In the genomic region with DNA sequence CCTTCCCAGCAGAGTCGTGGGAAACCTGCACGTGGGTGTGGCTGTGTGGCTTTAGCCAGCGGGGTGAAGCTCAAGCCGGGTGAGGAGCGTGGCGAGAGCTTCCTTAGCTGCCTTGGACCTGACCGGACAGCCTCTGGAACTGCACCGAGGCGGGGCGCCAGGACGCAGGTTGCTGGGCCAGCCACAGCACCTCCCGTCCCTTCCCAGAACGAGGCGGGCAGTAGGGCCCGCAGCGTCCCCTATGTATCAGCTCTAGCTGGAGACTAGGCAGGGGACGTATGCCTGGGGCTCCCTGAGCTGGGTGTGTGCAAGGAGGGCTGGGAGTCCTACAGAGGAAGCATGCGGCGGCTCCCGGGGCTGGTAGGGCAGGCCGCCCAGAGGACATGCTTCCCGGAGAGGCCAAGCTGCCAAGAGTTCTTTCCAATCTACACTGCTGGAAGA, we compare ENCODE assay signal across 8 mouse cellular contexts. TPM values are rescaled to one million over a fixed set of nuclear protein-coding genes. Genes with fewer than 3 reads are reported as not detected.
A peak's percentile ranks its signal among the peaks of the same experiment; 100 is the strongest.
DNase-seq lines count a peak whose midpoint lies in the region; ATAC-seq and TF ChIP-seq lines count a peak whose summit lies in the region.

No protein-coding gene starts in this region.

- peak; percentile 69 for ATAC-seq in forebrain, embryonic 11.5 days (replicated peaks; ENCODE audit: low FRiP score)
- ATAC-seq in heart, embryonic 15.5 days (replicated peaks; ENCODE audit: insufficient number of reproducible peaks, insufficient read depth, low FRiP score, low read depth) = peak; percentile 64
- ATAC-seq in kidney, postnatal 0 days (replicated peaks; ENCODE audit: low FRiP score, low read depth) = peak; percentile 78

- peak overlapping the region; percentile 54 for H3K4me3 ChIP-seq in forebrain, embryonic 11.5 days (ENCODE audit: low read depth, low read length)
- H3K4me3 ChIP-seq in heart, embryonic 15.5 days = peak overlapping the region; percentile 66
- peak overlapping the region; percentile 53 for H3K4me3 ChIP-seq in kidney, postnatal 0 days (replicated peaks; ENCODE audit: low read depth, low read length)

- peak; percentile 29 for DNase-seq in thymus, postnatal 4 days
- DNase-seq in thymus, postnatal 0 days (ENCODE audit: low spot score) = no peak
- DNase-seq in forebrain, embryonic 11.5 days (ENCODE audit: low spot score) = peak; percentile 82
- peak; percentile 69 for DNase-seq in kidney, postnatal 0 days (ENCODE audit: low spot score)
- peak; percentile 55 for DNase-seq in lung, postnatal 14 days
- DNase-seq in retina, embryonic 14.5 days (ENCODE audit: low spot score) = peak; percentile 73
- DNase-seq in adipocyte (ENCODE audit: low spot score) = no peak

- peak overlapping the region; percentile 70 for H3K9ac ChIP-seq in forebrain, embryonic 11.5 days (ENCODE audit: low read length)
- H3K9ac ChIP-seq in heart, embryonic 15.5 days = peak overlapping the region; percentile 66
- H3K9ac ChIP-seq in kidney, postnatal 0 days (ENCODE audit: low read depth, low read length) = peak overlapping the region; percentile 60

- peak; percentile 39; the same call in 1 of the 2 replicates for TF ChIP-seq CTCF in kidney, postnatal 0 days (IDR thresholded peaks at IDR 0.05; ENCODE audit: low read depth)

- H3K4me2 ChIP-seq in forebrain, embryonic 11.5 days (ENCODE audit: low read depth, low read length, severe bottlenecking) = peak overlapping the region; percentile 98
- H3K4me2 ChIP-seq in heart, embryonic 15.5 days = peak overlapping the region; percentile 99
- H3K4me2 ChIP-seq in kidney, postnatal 0 days (ENCODE audit: low read length) = peak overlapping the region; percentile 99

- WGBS in forebrain, embryonic 11.5 days = under 1% methylated on average over 22 of the region's 22 CpGs
- 1% methylated on average over 22 of the region's 22 CpGs for WGBS in heart, embryonic 15.5 days
- 1% methylated on average over 22 of the region's 22 CpGs for WGBS in kidney, postnatal 0 days

- H3K27ac ChIP-seq in forebrain, embryonic 11.5 days (ENCODE audit: low read depth, low read length) = 0 out of 2 replicates have a peak overlapping the region, but pooled peaks have one; percentile 2
- 0 out of 2 replicates have a peak overlapping the region, but pooled peaks have one; percentile 35 for H3K27ac ChIP-seq in heart, embryonic 15.5 days
- H3K27ac ChIP-seq in kidney, postnatal 0 days = no peak overlapping the region

- H3K36me3 ChIP-seq in forebrain, embryonic 11.5 days (ENCODE audit: control insufficient read depth, insufficient read depth, low read length) = no peaks in the 10 kb centered on the region
- H3K36me3 ChIP-seq in heart, embryonic 15.5 days = peaks cover 6% of the 10 kb centered on the region; the same call in 1 of the 2 replicates
- peaks cover 8% of the 10 kb centered on the region; the same call in 1 of the 2 replicates for H3K36me3 ChIP-seq in kidney, postnatal 0 days (ENCODE audit: insufficient read depth, low read length)

- H3K27me3 ChIP-seq in forebrain, embryonic 11.5 days (ENCODE audit: control insufficient read depth, insufficient read depth, low read length) = peaks cover 18% of the 10 kb centered on the region
- peaks cover 28% of the 10 kb centered on the region for H3K27me3 ChIP-seq in heart, embryonic 15.5 days
- no peaks in the 10 kb centered on the region for H3K27me3 ChIP-seq in kidney, postnatal 0 days (ENCODE audit: insufficient read depth, low read length)

- H3K4me1 ChIP-seq in forebrain, embryonic 11.5 days (replicated peaks; ENCODE audit: control insufficient read depth, insufficient read depth, low read length) = peaks cover 22% of the 10 kb centered on the region
- peaks cover 41% of the 10 kb centered on the region for H3K4me1 ChIP-seq in heart, embryonic 15.5 days (replicated peaks)
- H3K4me1 ChIP-seq in kidney, postnatal 0 days (replicated peaks; ENCODE audit: insufficient read depth, low read length) = peaks cover 30% of the 10 kb centered on the region

- no peaks in the 10 kb centered on the region for H3K9me3 ChIP-seq in forebrain, embryonic 11.5 days (ENCODE audit: control insufficient read depth, low read length)
- no peaks in the 10 kb centered on the region for H3K9me3 ChIP-seq in heart, embryonic 15.5 days (replicated peaks)
- H3K9me3 ChIP-seq in kidney, postnatal 0 days (replicated peaks; ENCODE audit: low read length) = no peaks in the 10 kb centered on the region

RNA-seq across cellular contexts. Expression of gene Has3, which starts 1.9 kb away (rescaled TPM):
- polyA plus RNA-seq in thymus, postnatal 0 days (2015; fragmentation: Nextera tagmentation; extraction: Ambion mirVana) = 0.26 and 0.56 TPM in 2 replicates
- polyA plus RNA-seq in forebrain, embryonic 11.5 days (2014; fragmentation: Nextera tagmentation; extraction: Ambion mirVana) = 0.29 and 0.95 TPM in 2 replicates
- polyA plus RNA-seq in heart, embryonic 15.5 days (2015; fragmentation: Nextera tagmentation; extraction: Ambion mirVana) = 0.14 and 0.27 TPM in 2 replicates
- polyA plus RNA-seq in kidney, postnatal 0 days (2015; fragmentation: Nextera tagmentation; extraction: Ambion mirVana) = 0.41 and 0.54 TPM in 2 replicates

RNA-seq across cellular contexts. Expression of gene Utp4, which starts 21.5 kb away (rescaled TPM):
- 69.4 and 70.7 TPM in 2 replicates for polyA plus RNA-seq in thymus, postnatal 0 days (2015; fragmentation: Nextera tagmentation; extraction: Ambion mirVana)
- polyA plus RNA-seq in forebrain, embryonic 11.5 days (2014; fragmentation: Nextera tagmentation; extraction: Ambion mirVana) = 79.6 and 80.9 TPM in 2 replicates
- 36.4 and 43.1 TPM in 2 replicates for polyA plus RNA-seq in heart, embryonic 15.5 days (2015; fragmentation: Nextera tagmentation; extraction: Ambion mirVana)
- 59.2 and 62.1 TPM in 2 replicates for polyA plus RNA-seq in kidney, postnatal 0 days (2015; fragmentation: Nextera tagmentation; extraction: Ambion mirVana)

Comparison
In these comparisons a context has a peak if more than half of its experiments do, and no peak if none do; other contexts are left out.
1. DNase-seq: peak in thymus, postnatal 4 days (single experiment), forebrain, embryonic 11.5 days (single experiment), kidney, postnatal 0 days (single experiment), lung, postnatal 14 days (single experiment) and retina, embryonic 14.5 days (single experiment); none in thymus, postnatal 0 days (single experiment) and adipocyte (single experiment).
2. Peak in every context shown above with its lines, with median percentiles within 50 percentile points of each other: ATAC-seq, H3K4me2 ChIP-seq, H3K4me3 ChIP-seq and H3K9ac ChIP-seq.